Mouse (Mus musculus) CH12.LX (cell line): ENCODE measurements at regions not wholly inside any gene's neighbourhood (a gene's known extent, or its start where the extent isn't known, plus 50 kb on each side); places are given as distances from the start of the nearest gene placed in this dataset.
A peak's percentile ranks its signal among the peaks of the same experiment; 100 is the strongest.

Source experiments
- DNase-seq: peaks from one replicate; pipeline ENCODE4 v3.0.0-alpha.2; 2013; ENCODE audit errors: extremely low read depth
- H3K27ac ChIP-seq: 2 replicates; pipeline ENCODE4 v1.5.1; 2012; ENCODE audit warnings: low read depth, mild to moderate bottlenecking, control low read depth, moderate library complexity; ENCODE audit not compliant: insufficient read depth
- H3K27me3 ChIP-seq: replicated peaks from 2 replicates; pipeline ENCODE3; 2012; ENCODE audit warnings: inconsistent platforms
- H3K36me3 ChIP-seq, 2 experiments: replicated peaks in 1 of 2; 2 replicates each; pipeline versions ENCODE3 to v1.6.1; 2012; ENCODE audit warnings: inconsistent platforms in 1 of 2, low read length in 1 of 2, mild to moderate bottlenecking in 1 of 2, mixed read lengths in 1 of 2, moderate library complexity in 1 of 2; ENCODE audit not compliant: control insufficient read depth in 1 of 2, insufficient read depth in 1 of 2
- H3K4me1 ChIP-seq, 2 experiments: 2 replicates each; pipeline ENCODE4 v1.6.1; 2012; ENCODE audit warnings: inconsistent platforms in 1 of 2, moderate library complexity in 1 of 2; ENCODE audit not compliant: insufficient read depth in 2 of 2, control insufficient read depth in 1 of 2
- H3K4me2 ChIP-seq: 2 replicates; pipeline ENCODE4 v1.6.1; 2012; ENCODE audit warnings: low read depth, mild to moderate bottlenecking, control low read depth; ENCODE audit not compliant: poor library complexity, insufficient read depth, severe bottlenecking
- H3K4me3 ChIP-seq, 3 experiments: fragments of 150-350 bp in 1 of 3; sonication (generic) in 1 of 3; replicated peaks in 1 of 3; 2 replicates each; pipeline versions ENCODE3 to v1.5.1; 2011 to 2012; ENCODE audit warnings: low read depth in 2 of 3, low read length in 2 of 3, mild to moderate bottlenecking in 2 of 3, moderate library complexity in 2 of 3, control low read depth in 1 of 3, improper control_type of control experiment in 1 of 3, inconsistent platforms in 1 of 3, mixed read lengths in 1 of 3; ENCODE audit not compliant: poor library complexity in 1 of 3
- H3K79me2 ChIP-seq: replicated peaks from 2 replicates; pipeline ENCODE4 v1.6.1; 2012; ENCODE audit warnings: mild to moderate bottlenecking, moderate library complexity; ENCODE audit not compliant: control insufficient read depth, poor library complexity, insufficient read depth, severe bottlenecking; ENCODE audit errors: extremely low read depth
- H3K9ac ChIP-seq: 2 replicates; pipeline ENCODE4 v1.6.1; 2012; ENCODE audit warnings: low read depth, mild to moderate bottlenecking, control low read depth, moderate library complexity; ENCODE audit not compliant: insufficient read depth
- H3K9me3 ChIP-seq: replicated peaks from 2 replicates; pipeline ENCODE3; 2012; ENCODE audit warnings: low read length, inconsistent platforms, mixed read lengths
- BHLHE40 ChIP-seq: IDR thresholded peaks from 2 replicates; pipeline ENCODE4 v1.6.1; 2011; ENCODE audit warnings: mild to moderate bottlenecking, low read depth, low read length, improper control_type of control experiment
- CHD1 ChIP-seq: IDR thresholded peaks from 2 replicates; pipeline ENCODE4 v1.6.1; 2012; ENCODE audit warnings: low read depth, low read length, improper control_type of control experiment, inconsistent platforms
- CHD2 ChIP-seq: IDR thresholded peaks from 2 replicates; pipeline ENCODE4 v1.6.1; 2011; ENCODE audit warnings: low read length, improper control_type of control experiment
- E2F4 ChIP-seq: IDR thresholded peaks from 2 replicates; pipeline ENCODE4 v1.6.1; 2011; ENCODE audit warnings: low read depth, low read length, improper control_type of control experiment; ENCODE audit not compliant: insufficient replicate concordance
- EP300 ChIP-seq: IDR thresholded peaks from 2 replicates; pipeline ENCODE4 v1.6.1; 2011; ENCODE audit warnings: low read length, improper control_type of control experiment
- ETS1 ChIP-seq: conservative IDR thresholded peaks from 2 replicates; pipeline ENCODE4 v1.6.1; 2012; ENCODE audit warnings: low read depth, mild to moderate bottlenecking, inconsistent platforms, low read length, improper control_type of control experiment, moderate library complexity
- GABPA ChIP-seq: IDR thresholded peaks from 2 replicates; pipeline ENCODE4 v1.6.1; 2012; ENCODE audit warnings: low read depth, low read length, improper control_type of control experiment, inconsistent platforms; ENCODE audit not compliant: insufficient replicate concordance
- IRF4 ChIP-seq: IDR thresholded peaks from 2 replicates; pipeline ENCODE4 v1.6.1; 2014; ENCODE audit warnings: low read depth, mild to moderate bottlenecking, inconsistent platforms, low read length, improper control_type of control experiment
- JUN ChIP-seq: IDR thresholded peaks from 2 replicates; pipeline ENCODE4 v1.6.1; 2011; ENCODE audit warnings: low read depth, mild to moderate bottlenecking, low read length, improper control_type of control experiment, moderate library complexity; ENCODE audit not compliant: insufficient read depth
- KAT2A ChIP-seq: IDR thresholded peaks from 2 replicates; pipeline ENCODE4 v1.6.1; 2012; ENCODE audit warnings: low read length, improper control_type of control experiment, inconsistent platforms; ENCODE audit not compliant: insufficient replicate concordance
- MAFK ChIP-seq: IDR thresholded peaks from 2 replicates; pipeline ENCODE4 v1.6.1; 2011; ENCODE audit warnings: low read length, improper control_type of control experiment; ENCODE audit not compliant: insufficient replicate concordance
- MAZ ChIP-seq: IDR thresholded peaks from 2 replicates; pipeline ENCODE4 v1.6.1; 2012; ENCODE audit warnings: low read depth, mild to moderate bottlenecking, inconsistent platforms, low read length, improper control_type of control experiment, moderate library complexity
- MXI1 ChIP-seq: IDR thresholded peaks from 2 replicates; pipeline ENCODE4 v1.6.1; 2011; ENCODE audit warnings: mild to moderate bottlenecking, low read depth, low read length, improper control_type of control experiment
- NELFE ChIP-seq: IDR thresholded peaks from 2 replicates; pipeline ENCODE4 v1.6.1; 2011; ENCODE audit warnings: low read depth, low read length, improper control_type of control experiment
- POLR2A ChIP-seq: IDR thresholded peaks from 2 replicates; pipeline ENCODE4 v1.6.1; 2011; ENCODE audit warnings: low read depth, mild to moderate bottlenecking, improper control_type of control experiment, low read length
- POLR2AphosphoS2 ChIP-seq: IDR thresholded peaks from 2 replicates; pipeline ENCODE4 v1.6.1; 2011; ENCODE audit warnings: low read depth, low read length, improper control_type of control experiment
- RAD21 ChIP-seq: IDR thresholded peaks from 2 replicates; pipeline ENCODE4 v1.6.1; 2011; ENCODE audit warnings: low read depth, mild to moderate bottlenecking, low read length, improper control_type of control experiment, moderate library complexity
- SMC3 ChIP-seq: IDR thresholded peaks from 2 replicates; pipeline ENCODE4 v1.6.1; 2011; ENCODE audit warnings: low read depth, low read length, improper control_type of control experiment
- TBP ChIP-seq: conservative IDR thresholded peaks from 2 replicates; pipeline ENCODE4 v1.6.1; 2011; ENCODE audit warnings: low read depth, low read length, improper control_type of control experiment
- TCF12 ChIP-seq: IDR thresholded peaks from 2 replicates; pipeline ENCODE4 v1.6.1; 2014; ENCODE audit warnings: low read depth, mild to moderate bottlenecking, inconsistent platforms, low read length, improper control_type of control experiment
- USF1 ChIP-seq: IDR thresholded peaks from 2 replicates; pipeline ENCODE4 v1.6.1; 2014; ENCODE audit warnings: low read depth, mild to moderate bottlenecking, inconsistent platforms, low read length, improper control_type of control experiment
- USF2 ChIP-seq: conservative IDR thresholded peaks from 2 replicates; pipeline ENCODE4 v1.6.1; 2011; ENCODE audit warnings: low read depth, low read length, improper control_type of control experiment
- ZMIZ1 ChIP-seq: IDR thresholded peaks from 2 replicates; pipeline ENCODE4 v1.6.1; 2012; ENCODE audit warnings: low read depth, mild to moderate bottlenecking, inconsistent platforms, low read length, improper control_type of control experiment
- ZNF384 ChIP-seq: IDR thresholded peaks from 2 replicates; pipeline ENCODE4 v1.6.1; 2012; ENCODE audit warnings: low read depth, low read length, improper control_type of control experiment, inconsistent platforms
- dilution Hi-C: fragments of 300-500 bp; cut with MboI; formaldehyde crosslinking; loops from 2 replicates; pipeline ENCODE4 v1.14.3; 2020; ENCODE audit warnings: low sequenced_read_pairs; ENCODE audit not compliant: extremely low pct_unique_long_range_greater_than_20kb, extremely low pct_ligation_motif_present
- in situ Hi-C: fragments of 300-500 bp; cut with MboI; formaldehyde crosslinking; loops from 3 replicates; pipeline ENCODE4 v1.14.3; 2019; ENCODE audit warnings: low sequenced_read_pairs, low pct_ligation_motif_present, low pct_unique_long_range_greater_than_20kb, mixed read lengths

DNA sequence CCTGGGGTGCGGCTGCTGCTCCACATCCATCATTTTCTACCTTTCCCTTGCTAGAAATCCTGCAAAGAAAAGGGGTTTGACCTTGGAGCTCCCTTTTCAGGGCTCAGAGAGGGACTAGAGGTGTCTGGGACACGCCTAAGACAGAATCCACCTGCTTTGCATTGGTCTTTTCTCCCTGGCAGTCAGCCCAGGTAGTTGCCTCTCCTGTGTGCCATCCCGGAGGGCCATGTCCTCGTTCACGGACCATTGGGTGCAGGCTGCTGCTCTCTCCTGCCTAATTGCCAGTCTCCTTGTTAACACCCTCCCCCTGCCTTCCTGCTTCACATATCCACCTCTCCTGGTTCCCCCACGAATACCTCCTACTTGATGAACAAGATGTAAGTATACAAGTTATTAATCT is 175.5 kb upstream of the 4931429L15Rik start:
- H3K79me2 ChIP-seq, result no peaks in the 10 kb centered on the region
- H3K4me1 ChIP-seq, result no peaks in the 10 kb centered on the region
- in situ Hi-C loops (no loop called here), dilution Hi-C loops (no loop called here)
- no peak overlapping the region for H3K4me3 ChIP-seq
- H3K9me3 ChIP-seq, result no peaks in the 10 kb centered on the region
- no peaks in the 10 kb centered on the region for H3K36me3 ChIP-seq
- TF ChIP-seq NELFE (no peak), MAZ (no peak), ZNF384 (no peak), EP300 (no peak), CHD2 (no peak), POLR2A (no peak), USF1 (no peak), E2F4 (no peak), TBP (no peak), IRF4 (no peak), CHD1 (no peak), ZMIZ1 (no peak), MAFK (no peak), GABPA (no peak), USF2 (no peak), ETS1 (no peak)
- peaks cover 2% of the 10 kb centered on the region for H3K27me3 ChIP-seq
- H3K4me2 ChIP-seq, result no peak overlapping the region
- no peak overlapping the region for H3K27ac ChIP-seq
- no peak overlapping the region for H3K9ac ChIP-seq
- no peak for DNase-seq

DNA sequence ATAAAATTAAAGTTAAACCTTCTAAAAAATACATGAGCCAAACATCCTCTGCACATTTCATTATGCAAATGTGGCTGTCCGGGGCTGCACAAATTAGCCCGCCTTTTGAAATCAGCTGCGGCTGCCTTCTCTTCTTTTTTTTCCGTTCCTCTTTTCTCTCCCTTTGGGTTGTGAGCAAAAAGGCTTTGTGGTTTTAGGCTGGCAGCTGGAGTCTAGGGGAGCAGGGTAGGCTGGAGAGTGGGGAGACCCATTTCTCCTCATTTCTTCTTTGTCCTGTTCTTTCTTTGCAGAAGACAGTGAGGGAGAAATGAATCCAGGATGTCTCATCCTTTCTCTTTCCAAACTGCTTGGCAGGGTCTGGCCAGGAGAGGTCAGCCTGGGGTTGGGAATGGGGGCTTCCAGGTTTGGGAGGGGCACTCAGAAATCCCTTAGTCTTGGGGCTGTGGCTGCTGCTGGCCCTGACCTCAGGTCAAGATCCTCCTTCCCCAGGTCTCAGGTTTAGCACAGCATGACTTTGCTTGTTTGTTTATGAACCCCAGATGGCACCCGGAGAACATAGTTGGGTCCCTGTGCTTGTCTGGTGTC is 163.2 kb upstream of the 4931429L15Rik start:
- H3K27me3 ChIP-seq, result no peaks in the 10 kb centered on the region
- peaks cover 10 to 32% of the 10 kb centered on the region in 2 experiments for H3K4me1 ChIP-seq
- peak overlapping the region; percentile 53; the same call in 1 of the 2 replicates for H3K4me2 ChIP-seq
- H3K36me3 ChIP-seq, result no peaks in the 10 kb centered on the region
- no peak overlapping the region for H3K4me3 ChIP-seq
- peak; percentile 53; the same call in 1 of the 2 replicates for TF ChIP-seq IRF4
- no peak for TF ChIP-seq USF2
- TF ChIP-seq MAZ, result no peak
- TF ChIP-seq SMC3, result no peak
- no peak for TF ChIP-seq JUN
- peak; percentile 66; the same call in 1 of the 2 replicates for TF ChIP-seq ETS1
- TF ChIP-seq BHLHE40, result peak; percentile 74
- TF ChIP-seq KAT2A, result no peak
- no peak for TF ChIP-seq TBP
- no peak for TF ChIP-seq CHD1
- TF ChIP-seq MXI1, result no peak
- 0 out of 2 replicates have a peak, but pooled peaks have one; percentile 32 for TF ChIP-seq E2F4
- TF ChIP-seq EP300, result peak; percentile 76
- TF ChIP-seq NELFE, result no peak
- TF ChIP-seq RAD21, result no peak; the same call in 1 of the 2 replicates
- no peak for TF ChIP-seq POLR2AphosphoS2
- TF ChIP-seq ZNF384, result peak; percentile 36
- TF ChIP-seq TCF12, result peak; percentile 58; the same call in 1 of the 2 replicates
- in situ Hi-C loops (no loop called here), dilution Hi-C loops (no loop called here)
- no peaks in the 10 kb centered on the region for H3K9me3 ChIP-seq
- DNase-seq, result peak; percentile 68
- H3K27ac ChIP-seq, result no peak overlapping the region
- no peaks in the 10 kb centered on the region for H3K79me2 ChIP-seq
- H3K9ac ChIP-seq, result no peak overlapping the region
